19 mouse cellular contexts compared by ENCODE assay signal in genomic region chr5:114969064-114969463, GRCm38 (mm10). TPM values are rescaled to one million over a fixed set of nuclear protein-coding genes. Genes with fewer than 3 reads are reported as not detected.
DNase-seq lines count a peak whose midpoint lies in the region; ATAC-seq and TF ChIP-seq lines count a peak whose summit lies in the region.
"Had no signal": no experiment of that assay in that cellular context is flagged by ENCODE, and none has a peak within 500 bp of the region (broad histone marks: within the 10 kb centered on the region; RNA-seq: fewer than 3 reads in every experiment).

No protein-coding gene starts in this region.

- H3K4me3 ChIP-seq in forebrain, embryonic 10.5 days: no peak overlapping the region
- H3K4me3 ChIP-seq in forebrain, embryonic 14.5 days (ENCODE audit: low read depth, low read length): no peak overlapping the region
- H3K4me3 ChIP-seq in intestine, embryonic 16.5 days (ENCODE audit: low read length): peak overlapping the region; percentile 66
- peak overlapping the region; percentile 56 for H3K4me3 ChIP-seq in liver, postnatal 0 days (ENCODE audit: low read depth, low read length)
- H3K4me3 ChIP-seq: gastrocnemius, adult 2 months; heart, embryonic 13.5 days; limb, embryonic 12.5 days; neural tube, embryonic 12.5 days had no signal

- WGBS in forebrain, embryonic 10.5 days: 16% methylated on average over 4 of the region's 4 CpGs
- 23% methylated on average over 4 of the region's 4 CpGs for WGBS in forebrain, embryonic 14.5 days
- WGBS in intestine, embryonic 16.5 days: 8% methylated on average over 4 of the region's 4 CpGs
- WGBS in liver, postnatal 0 days (ENCODE audit: insufficient replicate concordance): 15% methylated on average over 4 of the region's 4 CpGs

- H3K9me3 ChIP-seq in forebrain, embryonic 10.5 days: no peaks in the 10 kb centered on the region
- H3K9me3 ChIP-seq in forebrain, embryonic 14.5 days (replicated peaks; ENCODE audit: control insufficient read depth, low read length): no peaks in the 10 kb centered on the region
- H3K9me3 ChIP-seq in intestine, embryonic 16.5 days (ENCODE audit: control insufficient read depth, low read length): no peaks in the 10 kb centered on the region
- no peaks in the 10 kb centered on the region for H3K9me3 ChIP-seq in liver, postnatal 0 days (ENCODE audit: low read length)
- H3K9me3 ChIP-seq: G1E; heart, embryonic 13.5 days; limb, embryonic 12.5 days; neural tube, embryonic 12.5 days had no signal

- no peak for TF ChIP-seq EP300 in liver, postnatal 0 days (IDR thresholded peaks at IDR 0.05; ENCODE audit: low read depth)

- H3K4me2 ChIP-seq in forebrain, embryonic 14.5 days (ENCODE audit: low read length): no peak overlapping the region
- H3K4me2 ChIP-seq in intestine, embryonic 16.5 days (ENCODE audit: low read depth, low read length): peak overlapping the region; percentile 61
- peak overlapping the region; percentile 64 for H3K4me2 ChIP-seq in liver, postnatal 0 days (ENCODE audit: low read depth, low read length)
- H3K4me2 ChIP-seq: heart, embryonic 13.5 days; limb, embryonic 12.5 days; neural tube, embryonic 12.5 days had no signal

- no peaks in the 10 kb centered on the region for H3K36me3 ChIP-seq in forebrain, embryonic 10.5 days (replicated peaks)
- H3K36me3 ChIP-seq in forebrain, embryonic 14.5 days (ENCODE audit: control insufficient read depth, insufficient read depth, low read length): no peaks in the 10 kb centered on the region
- no peaks in the 10 kb centered on the region for H3K36me3 ChIP-seq in intestine, embryonic 16.5 days (ENCODE audit: control insufficient read depth, insufficient read depth, low read length)
- H3K36me3 ChIP-seq in liver, postnatal 0 days (replicated peaks; ENCODE audit: insufficient read depth, low read length): no peaks in the 10 kb centered on the region
- H3K36me3 ChIP-seq: G1E; heart, embryonic 13.5 days; limb, embryonic 12.5 days; neural tube, embryonic 12.5 days had no signal

- no peak for ATAC-seq in forebrain, embryonic 14.5 days
- ATAC-seq in intestine, embryonic 16.5 days: peak; percentile 49
- ATAC-seq in liver, postnatal 0 days: no peak

- intact Hi-C loops in heart, postnatal 14 days (cut with DNase I): no loop called here

- H3K27ac ChIP-seq in forebrain, embryonic 10.5 days: 0 out of 2 replicates have a peak overlapping the region, but pooled peaks have one; percentile 8
- H3K27ac ChIP-seq in forebrain, embryonic 14.5 days (ENCODE audit: low read depth, low read length): no peak overlapping the region
- H3K27ac ChIP-seq in intestine, embryonic 16.5 days (ENCODE audit: low read length): peak overlapping the region; percentile 96
- H3K27ac ChIP-seq in liver, postnatal 0 days (ENCODE audit: low read depth): peak overlapping the region; percentile 90
- H3K27ac ChIP-seq: gastrocnemius, adult 2 months; heart, embryonic 13.5 days; limb, embryonic 12.5 days; neural tube, embryonic 12.5 days had no signal

- no peak overlapping the region for H3K9ac ChIP-seq in forebrain, embryonic 14.5 days (ENCODE audit: low read length)
- peak overlapping the region; percentile 88 for H3K9ac ChIP-seq in intestine, embryonic 16.5 days (ENCODE audit: low read depth, low read length)
- H3K9ac ChIP-seq in liver, postnatal 0 days (replicated peaks): peak overlapping the region; percentile 76
- H3K9ac ChIP-seq: heart, embryonic 13.5 days; limb, embryonic 12.5 days; neural tube, embryonic 12.5 days had no signal

- no peak for DNase-seq in forebrain, embryonic 10.5 days (ENCODE audit: extremely low spot score, low spot score)
- DNase-seq in forebrain, embryonic 14.5 days (ENCODE audit: low spot score): no peak
- DNase-seq in kidney, postnatal 10 days: peak; percentile 82
- no peak for DNase-seq in liver, postnatal 0 days
- DNase-seq in gastrocnemius, adult 18-20 months (ENCODE audit: low spot score): no peak
- DNase-seq in heart, postnatal 14 days: no peak
- DNase-seq in layer of hippocampus, adult 11-12 months (ENCODE audit: low spot score): no peak
- DNase-seq: cerebellum, adult 18-20 months; gastrocnemius, adult 2 months; midbrain, embryonic 14.5 days; thymus, postnatal 36 days had no signal

- peaks cover 37% of the 10 kb centered on the region for H3K27me3 ChIP-seq in forebrain, embryonic 10.5 days (ENCODE audit: poor library complexity, severe bottlenecking)
- no peaks in the 10 kb centered on the region for H3K27me3 ChIP-seq in forebrain, embryonic 14.5 days (replicated peaks; ENCODE audit: control insufficient read depth, insufficient read depth, low read length)
- H3K27me3 ChIP-seq in intestine, embryonic 16.5 days (replicated peaks; ENCODE audit: control insufficient read depth, insufficient read depth, low read length): no peaks in the 10 kb centered on the region
- H3K27me3 ChIP-seq in liver, postnatal 0 days (ENCODE audit: insufficient read depth, low read length): no peaks in the 10 kb centered on the region

- TF ChIP-seq CTCF in liver, postnatal 0 days (IDR thresholded peaks at IDR 0.05; ENCODE audit: low read depth): no peak

- H3K4me1 ChIP-seq in forebrain, embryonic 10.5 days: peaks cover 28% of the 10 kb centered on the region
- no peaks in the 10 kb centered on the region; the same call in 1 of the 2 replicates for H3K4me1 ChIP-seq in forebrain, embryonic 14.5 days (ENCODE audit: control insufficient read depth, insufficient read depth, low read length)
- H3K4me1 ChIP-seq in intestine, embryonic 16.5 days (ENCODE audit: control insufficient read depth, insufficient read depth, low read length): peaks cover 4% of the 10 kb centered on the region; the same call in 1 of the 2 replicates
- H3K4me1 ChIP-seq in liver, postnatal 0 days (ENCODE audit: insufficient read depth): peaks cover 15% of the 10 kb centered on the region

RNA-seq across cellular contexts. Expression of gene Hnf1a, which starts 1.8 kb away (rescaled TPM):
- not detected in 2 replicates for polyA plus RNA-seq in forebrain, embryonic 10.5 days (2016; fragmentation: Nextera tagmentation; extraction: Ambion mirVana)
- polyA plus RNA-seq in forebrain, embryonic 14.5 days (2014; fragmentation: Nextera tagmentation; extraction: Ambion mirVana): not detected in 2 replicates
- polyA plus RNA-seq in intestine, embryonic 16.5 days (2015; fragmentation: Nextera tagmentation; extraction: Ambion mirVana): 16.1 and 21.7 TPM in 2 replicates
- polyA plus RNA-seq in liver, postnatal 0 days (2015; fragmentation: Nextera tagmentation; extraction: Ambion mirVana): 5.6 and 7.0 TPM in 2 replicates
- total RNA-seq in gastrocnemius, adult 18-20 months (2021): not detected
- under 1 TPM in 1 of 2 experiments, not detected in 1; 0.10 TPM for total RNA-seq in heart, postnatal 14 days (2021)
- total RNA-seq: gastrocnemius, adult 2 months; layer of hippocampus, postnatal 25 days had no signal
- polyA plus RNA-seq: forebrain, embryonic 11.5 days; G1E; hindbrain, embryonic 11.5 days; limb, embryonic 12.5 days; midbrain, embryonic 14.5 days had no signal

RNA-seq across cellular contexts. Expression of gene 2210016L21Rik, which starts 27.1 kb away (rescaled TPM):
- polyA plus RNA-seq in forebrain, embryonic 10.5 days (2016; fragmentation: Nextera tagmentation; extraction: Ambion mirVana): 41.5 and 43.3 TPM in 2 replicates
- 90.5 and 95.3 TPM in 2 replicates for polyA plus RNA-seq in forebrain, embryonic 14.5 days (2014; fragmentation: Nextera tagmentation; extraction: Ambion mirVana)
- 49.1 and 53.3 TPM in 2 replicates for polyA plus RNA-seq in intestine, embryonic 16.5 days (2015; fragmentation: Nextera tagmentation; extraction: Ambion mirVana)
- polyA plus RNA-seq in liver, postnatal 0 days (2015; fragmentation: Nextera tagmentation; extraction: Ambion mirVana): 10.4 and 15.3 TPM in 2 replicates
- 10 to 100 TPM; 17.1 to 24.1 TPM for total RNA-seq in gastrocnemius, adult 18-20 months (2021)
- 10 to 100 TPM; 28.6 to 31.2 TPM for total RNA-seq in heart, postnatal 14 days (2021)

RNA-seq across cellular contexts. Expression of gene Sppl3, which starts 41.9 kb away (rescaled TPM):
- polyA plus RNA-seq in forebrain, embryonic 10.5 days (2016; fragmentation: Nextera tagmentation; extraction: Ambion mirVana): 11.8 and 13.3 TPM in 2 replicates
- 20.3 and 24.0 TPM in 2 replicates for polyA plus RNA-seq in forebrain, embryonic 14.5 days (2014; fragmentation: Nextera tagmentation; extraction: Ambion mirVana)
- 8.1 and 8.6 TPM in 2 replicates for polyA plus RNA-seq in intestine, embryonic 16.5 days (2015; fragmentation: Nextera tagmentation; extraction: Ambion mirVana)
- polyA plus RNA-seq in liver, postnatal 0 days (2015; fragmentation: Nextera tagmentation; extraction: Ambion mirVana): 9.2 and 11.5 TPM in 2 replicates
- 10 to 100 TPM; 17.7 to 20.4 TPM for total RNA-seq in gastrocnemius, adult 18-20 months (2021)
- 10 to 100 TPM; 40.6 to 42.5 TPM for total RNA-seq in heart, postnatal 14 days (2021)

RNA-seq across cellular contexts. Expression of gene Oasl1, which starts 46.0 kb away (rescaled TPM):
- not detected in 2 replicates for polyA plus RNA-seq in forebrain, embryonic 10.5 days (2016; fragmentation: Nextera tagmentation; extraction: Ambion mirVana)
- polyA plus RNA-seq in forebrain, embryonic 14.5 days (2014; fragmentation: Nextera tagmentation; extraction: Ambion mirVana): 0.10 and 0.28 TPM in 2 replicates
- 1.3 and 2.1 TPM in 2 replicates for polyA plus RNA-seq in intestine, embryonic 16.5 days (2015; fragmentation: Nextera tagmentation; extraction: Ambion mirVana)
- 2.2 TPM in 2 replicates for polyA plus RNA-seq in liver, postnatal 0 days (2015; fragmentation: Nextera tagmentation; extraction: Ambion mirVana)
- under 1 TPM in 1 of 2 experiments, not detected in 1; 0.31 TPM for total RNA-seq in gastrocnemius, adult 18-20 months (2021)
- under 1 TPM in 1 of 2 experiments, not detected in 1; 0.83 TPM for total RNA-seq in heart, postnatal 14 days (2021)
- total RNA-seq: layer of hippocampus, postnatal 25 days had no signal

Comparison
In these comparisons a context has a peak if more than half of its experiments do, and no peak if none do; other contexts are left out.
1. H3K4me3 ChIP-seq: peak in intestine, embryonic 16.5 days (single experiment) and liver, postnatal 0 days (single experiment); none in forebrain, embryonic 10.5 days (single experiment) and forebrain, embryonic 14.5 days (single experiment).